Mouse (Mus musculus) A20 (cell line): Measurements from ENCODE around the gene Mtmr14.
A peak's percentile ranks its signal among the peaks of the same experiment; 100 is the strongest.

Source experiments
- DNase-seq: peaks from one replicate; pipeline ENCODE4 v3.0.0-alpha.2; 2011; ENCODE audit warnings: low read depth, low spot score

Mtmr14 gene

DNA sequence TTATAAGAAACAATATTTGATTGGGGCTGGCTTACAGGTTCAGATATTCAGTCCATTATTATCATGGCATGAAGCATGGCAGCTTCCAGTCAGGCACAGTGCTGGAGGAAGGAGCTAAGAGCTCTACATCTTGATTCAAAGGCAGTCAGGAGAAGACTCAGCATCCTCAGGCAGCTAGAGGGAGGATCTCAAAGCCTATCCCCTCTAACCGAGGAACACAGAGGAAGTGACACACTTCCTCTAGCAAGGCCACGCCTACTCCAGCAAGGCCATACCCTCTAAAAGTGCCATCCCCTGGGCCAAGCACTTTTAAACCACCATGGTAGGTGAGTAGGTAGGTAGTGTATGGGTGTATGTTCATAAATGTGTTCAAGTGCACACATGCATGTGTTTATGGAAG, 92.9 kb downstream of the Mtmr14 start:
- DNase-seq: peak; percentile 71
